ENCODE assay signal across 10 mouse cellular contexts in genomic region chr10:121095948-121096347, GRCm38 (mm10).
DNase-seq lines count a peak whose midpoint lies in the region; ATAC-seq lines count a peak whose summit lies in the region.
"Had no signal": no experiment of that assay in that cellular context is flagged by ENCODE, and none has a peak within 500 bp of the region (broad histone marks: within the 10 kb centered on the region; RNA-seq: fewer than 3 reads in every experiment).

No protein-coding gene starts in this region.

- no peak overlapping the region for H3K9ac ChIP-seq in heart, embryonic 15.5 days
- H3K9ac ChIP-seq in neural tube, embryonic 12.5 days: no peak overlapping the region

- no peaks in the 10 kb centered on the region for H3K36me3 ChIP-seq in heart, embryonic 15.5 days
- no peaks in the 10 kb centered on the region for H3K36me3 ChIP-seq in heart, embryonic 10.5 days
- H3K36me3 ChIP-seq in neural tube, embryonic 12.5 days: no peaks in the 10 kb centered on the region

- H3K27me3 ChIP-seq in heart, embryonic 15.5 days: no peaks in the 10 kb centered on the region
- no peaks in the 10 kb centered on the region for H3K27me3 ChIP-seq in heart, embryonic 10.5 days (ENCODE audit: insufficient read depth, poor library complexity, severe bottlenecking)
- no peaks in the 10 kb centered on the region for H3K27me3 ChIP-seq in neural tube, embryonic 12.5 days (replicated peaks)

- no peak for ATAC-seq in heart, embryonic 15.5 days (replicated peaks; ENCODE audit: insufficient number of reproducible peaks, insufficient read depth, low FRiP score, low read depth)
- ATAC-seq in neural tube, embryonic 12.5 days (ENCODE audit: low FRiP score, low read depth): no peak
- ATAC-seq in frontal cortex, adult (ENCODE audit: low TSS enrichment): no peak

- no peak for DNase-seq in heart, embryonic 10.5 days (ENCODE audit: low spot score)
- DNase-seq in neural tube, embryonic 10.5 days (ENCODE audit: extremely low spot score, low spot score): no peak
- peak; percentile 37 for DNase-seq in lung, postnatal 36 days
- no peak for DNase-seq in cerebellum, postnatal 36 days
- DNase-seq in ovary, postnatal 36 days (ENCODE audit: low spot score): no peak
- DNase-seq: cerebellum, postnatal 10 days; kidney, postnatal 14 days had no signal

- H3K4me1 ChIP-seq in heart, embryonic 15.5 days (replicated peaks): 0 out of 2 replicates have a peak, but pooled peaks cover 2% of the 10 kb centered on the region
- no peaks in the 10 kb centered on the region for H3K4me1 ChIP-seq in heart, embryonic 10.5 days
- H3K4me1 ChIP-seq in neural tube, embryonic 12.5 days: no peaks in the 10 kb centered on the region

- H3K9me3 ChIP-seq in heart, embryonic 15.5 days (replicated peaks): no peaks in the 10 kb centered on the region
- H3K9me3 ChIP-seq in heart, embryonic 10.5 days: no peaks in the 10 kb centered on the region
- H3K9me3 ChIP-seq in neural tube, embryonic 12.5 days: no peaks in the 10 kb centered on the region

- H3K27ac ChIP-seq in heart, embryonic 15.5 days: no peak overlapping the region
- H3K27ac ChIP-seq in heart, embryonic 10.5 days: no peak overlapping the region
- H3K27ac ChIP-seq in neural tube, embryonic 12.5 days: no peak overlapping the region

- 63% methylated on average over 12 of the region's 12 CpGs for WGBS in heart, embryonic 15.5 days
- WGBS in heart, embryonic 10.5 days: 67% methylated on average over 12 of the region's 12 CpGs
- WGBS in neural tube, embryonic 12.5 days: 48% methylated on average over 12 of the region's 12 CpGs

- no peak overlapping the region for H3K4me3 ChIP-seq in heart, embryonic 15.5 days
- no peak overlapping the region for H3K4me3 ChIP-seq in heart, embryonic 10.5 days
- H3K4me3 ChIP-seq in neural tube, embryonic 12.5 days: no peak overlapping the region

- peak overlapping the region; percentile 21 for H3K4me2 ChIP-seq in heart, embryonic 15.5 days
- 0 out of 2 replicates have a peak overlapping the region, but pooled peaks have one; percentile 12 for H3K4me2 ChIP-seq in neural tube, embryonic 12.5 days (replicated peaks)
